Mouse (Mus musculus) ES-Bruce4 (cell line): ENCODE data around the gene Man2a2.

Source experiments
- CTCF ChIP-seq: IDR thresholded peaks from one replicate; pipeline ENCODE4 v1.8.1; 2011; ENCODE audit warnings: low read depth, low read length
- EP300 ChIP-seq: IDR thresholded peaks from 2 replicates; pipeline ENCODE4 v1.6.1; 2011; ENCODE audit warnings: low read depth, low read length; ENCODE audit not compliant: insufficient read depth
- POLR2A ChIP-seq: IDR thresholded peaks from one replicate; pipeline ENCODE4 v1.8.1; 2011; ENCODE audit warnings: low read length; ENCODE audit not compliant: insufficient read depth

GRCm38 (mm10) chr7:80413512-80414302, 42.5 kb upstream of the Man2a2 start:
- TF ChIP-seq CTCF (no peak), POLR2A (no peak), EP300 (no peak)
